Mouse (Mus musculus) small intestine, adult 2 months (tissue): ENCODE data around the gene Pawr.

ENCODE experiments used
- CTCF ChIP-seq: fragments of 200-500 bp; IDR thresholded peaks from 2 replicates; pipeline ENCODE4 v1.5.1; 2012; ENCODE audit warnings: low read depth, mild to moderate bottlenecking, control low read depth, inconsistent platforms, low read length, moderate library complexity, mixed read lengths; ENCODE audit not compliant: insufficient replicate concordance, insufficient read length; ENCODE audit errors: extremely low read depth
- POLR2A ChIP-seq: fragments of 200-500 bp; IDR thresholded peaks from 2 replicates; pipeline ENCODE4 v1.6.1; 2012; ENCODE audit warnings: low read depth, mild to moderate bottlenecking, control low read depth, inconsistent platforms, low read length, moderate library complexity

DNA sequence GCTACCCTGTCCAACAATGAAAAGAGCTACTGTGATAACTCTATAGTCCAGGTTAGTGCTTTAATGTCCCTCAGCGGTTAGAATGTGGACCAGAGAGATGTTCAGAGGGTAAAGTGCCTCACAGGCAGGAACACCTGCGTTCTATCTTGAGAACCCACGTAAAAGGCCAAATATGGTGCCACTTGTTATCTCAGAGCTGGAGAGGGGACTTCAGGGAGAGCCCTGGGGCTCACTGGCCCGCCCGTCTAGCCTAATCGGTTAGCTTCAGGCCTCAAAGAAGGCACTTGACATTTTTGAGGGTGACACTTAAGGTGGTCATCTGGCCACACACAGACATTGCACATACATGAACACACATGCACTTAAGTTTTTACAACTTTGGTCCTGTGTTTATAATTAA is 49.6 kb upstream of the Pawr start:
- no peak for TF ChIP-seq CTCF
- TF ChIP-seq POLR2A, result no peak
